Mouse (Mus musculus) hematopoietic stem cell, adult 5-6 weeks (primary cell): ENCODE results near the gene Polq. TPM values are rescaled to one million over a fixed set of nuclear protein-coding genes. Genes with fewer than 3 reads are reported as not detected.

Experiments used
- ATAC-seq, 2 experiments: fragments of 125-278 bp in 1 of 2; replicated peaks in 1 of 2; 2 replicates each; pipeline ENCODE4 v1.8.0; 2016 to 2017; ENCODE audit warnings: inconsistent platforms in 2 of 2, mild to moderate bottlenecking in 2 of 2, moderate number of reproducible peaks in 2 of 2, low read depth in 1 of 2, moderate TSS enrichment in 1 of 2; ENCODE audit not compliant: low FRiP score in 2 of 2, poor library complexity in 2 of 2, severe bottlenecking in 2 of 2, insufficient read depth in 1 of 2, low TSS enrichment in 1 of 2
- total RNA-seq: library from RNA; stranded (forward); fragments of 172-1452, 232-1000 nt; gene quantifications from 2 replicates; pipeline ENCODE4 v1.2.3, GENCODE M21; 2017

Gene Polq
- 17.5 and 19.4 TPM in 2 replicates for total RNA-seq

- peak; percentile 95 to 97 for ATAC-seq
Observed at GRCm38 (mm10) chr16:37011061-37011921, at the start of gene Polq. TSS of gene Polq (plus strand) at chr16:37011786.

DNA sequence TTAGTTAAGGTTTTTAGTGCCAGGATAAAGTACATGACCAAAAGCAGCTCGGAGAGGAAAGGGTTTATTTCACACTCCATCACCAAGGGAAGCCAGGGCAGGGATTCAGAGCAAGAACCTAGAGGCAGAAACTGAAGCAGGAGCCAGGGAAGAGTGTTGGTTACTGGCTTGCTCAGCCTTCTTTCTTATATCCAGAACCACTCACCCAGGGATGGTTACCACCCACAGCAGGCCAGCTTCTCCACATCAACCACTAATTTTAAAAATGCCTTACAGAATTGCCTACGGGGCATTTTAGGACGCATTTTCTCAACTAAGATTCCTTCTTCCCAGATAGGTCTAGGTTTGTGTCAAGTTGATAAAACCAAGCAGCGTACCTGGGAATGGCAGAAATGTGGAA lies 48.2 kb upstream of the Polq start:
- no peak for ATAC-seq

GRCm38 (mm10) chr16:36979127-36979526 lies 32.5 kb upstream of the Polq start:
- no peak for ATAC-seq

DNA sequence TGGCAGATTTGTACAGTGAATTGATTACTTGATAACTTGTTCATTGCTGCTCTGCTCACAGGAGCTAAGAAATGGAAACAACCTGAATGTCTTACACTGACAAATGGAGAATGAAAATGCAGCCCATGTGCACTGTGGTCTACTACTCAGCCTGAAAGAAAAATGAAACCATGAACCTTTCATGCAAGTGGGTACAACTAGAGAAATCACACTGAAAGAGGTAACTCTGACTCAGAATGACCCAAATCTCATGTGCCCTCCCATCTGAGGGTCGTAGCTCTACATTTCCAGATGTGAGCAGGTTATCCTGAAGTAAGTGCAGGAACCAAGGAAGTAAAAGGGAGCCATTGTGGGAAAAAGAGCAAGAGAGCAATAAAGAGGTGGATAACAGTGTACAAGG lies 27.8 kb upstream of the Polq start:
- ATAC-seq: no peak

GRCm38 (mm10) chr16:36985636-36986042 lies 25.9 kb upstream of the Polq start:
- peak; percentile 76 to 87 for ATAC-seq

DNA sequence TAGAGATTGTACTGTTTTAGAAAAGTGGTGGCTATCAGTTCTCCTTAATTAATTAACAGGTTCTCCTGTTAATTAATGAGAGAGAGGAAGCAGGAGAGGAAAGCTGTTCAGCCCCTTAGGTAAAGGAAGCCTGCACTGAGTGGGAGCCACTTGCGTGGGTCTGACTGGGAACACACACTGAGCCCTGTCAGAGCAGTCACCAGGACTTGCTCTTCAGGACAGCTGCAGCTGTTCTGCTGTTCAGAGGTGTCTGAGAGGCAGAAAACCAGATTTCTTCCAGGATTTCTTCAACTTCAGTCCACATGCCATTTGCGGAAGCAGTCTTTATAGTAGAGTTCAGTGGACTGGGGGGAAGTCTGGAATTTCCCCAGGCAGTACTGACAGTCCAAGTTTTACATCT lies 24.2 kb upstream of the Polq start:
- no peak for ATAC-seq

GRCm38 (mm10) chr16:36988066-36988465 lies 23.5 kb upstream of the Polq start:
- ATAC-seq: no peak

DNA sequence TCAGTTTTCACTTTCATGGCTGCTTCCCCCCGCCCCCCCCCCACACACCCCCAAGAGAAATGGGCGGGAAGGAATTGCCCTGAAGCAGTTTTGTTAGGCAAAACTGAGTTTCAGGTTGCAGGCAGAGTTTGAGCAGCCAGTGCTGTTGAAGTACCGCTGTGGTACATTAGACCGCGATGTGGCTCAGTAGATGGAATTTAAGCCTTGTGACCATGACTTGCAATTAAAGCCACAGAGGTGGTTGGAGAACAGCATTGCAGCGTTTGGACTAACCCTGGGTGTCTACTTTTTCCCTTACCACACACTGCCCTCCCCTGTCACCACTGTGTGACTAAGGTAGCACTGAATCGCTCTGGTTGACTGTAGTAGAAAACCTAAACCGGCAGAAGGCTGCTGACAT lies 22.1 kb upstream of the Polq start:
- peak; percentile 85 to 90 for ATAC-seq

GRCm38 (mm10) chr16:36989999-36990625 lies 21.5 kb upstream of the Polq start, which contains the start of gene Fbxo40:
TSS of gene Fbxo40 (minus strand) at chr16:36990467.
- ATAC-seq: no peak

- peak; percentile 53; a peak in 2 of 4 replicates for ATAC-seq
Observed at GRCm38 (mm10) chr16:36997650-36998049, 13.9 kb upstream of the Polq start.

- peak; percentile 69 to 81 for ATAC-seq
Observed at GRCm38 (mm10) chr16:36999366-36999972, 12.1 kb upstream of the Polq start.

DNA sequence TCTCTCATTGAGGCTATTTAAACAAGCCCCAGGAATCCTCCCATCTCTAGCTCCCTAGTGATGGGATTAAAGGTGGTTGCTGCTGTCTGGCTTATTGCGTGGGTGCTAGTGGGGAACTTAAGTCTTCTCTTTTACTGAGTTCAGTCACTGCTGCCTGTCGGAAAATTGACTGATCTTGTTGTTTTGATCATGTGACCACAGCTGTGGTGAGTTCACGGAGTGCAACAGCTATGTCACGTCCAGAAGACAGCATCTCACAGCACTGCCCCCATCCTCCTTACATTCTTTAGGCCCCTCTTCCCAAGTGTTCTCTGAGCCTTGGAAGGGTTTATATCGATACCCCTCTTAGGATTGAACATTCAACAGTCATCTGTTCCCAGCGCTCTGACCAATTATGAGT lies 2.3 kb upstream of the Polq start:
- ATAC-seq: no peak

- ATAC-seq: peak; percentile 61 to 74
Observed at GRCm38 (mm10) chr16:37010370-37010769, 1.2 kb upstream of the Polq start.

DNA sequence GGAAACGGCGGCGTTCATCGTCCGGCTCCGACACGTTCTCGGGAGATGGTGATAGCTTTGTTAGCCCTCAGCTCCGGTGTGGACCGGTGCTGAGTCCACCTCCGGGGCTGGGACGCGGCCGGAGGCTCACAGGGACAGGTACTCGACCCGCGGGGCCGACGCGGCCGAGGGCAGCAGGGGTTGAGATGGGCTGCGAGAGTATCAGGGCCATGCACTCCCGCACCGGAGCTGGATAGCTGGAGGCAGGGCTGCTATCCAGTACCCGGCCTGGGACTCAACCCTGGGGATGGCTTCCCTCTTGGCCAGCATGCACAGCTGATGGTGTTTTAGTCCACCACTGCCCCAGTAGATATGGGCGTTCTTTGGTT lies 320 bp downstream of the Polq start:
- peak; percentile 18 to 33; a peak in 2 of 4 replicates for ATAC-seq

GRCm38 (mm10) chr16:37012336-37012735 lies 750 bp downstream of the Polq start:
- ATAC-seq: no peak

DNA sequence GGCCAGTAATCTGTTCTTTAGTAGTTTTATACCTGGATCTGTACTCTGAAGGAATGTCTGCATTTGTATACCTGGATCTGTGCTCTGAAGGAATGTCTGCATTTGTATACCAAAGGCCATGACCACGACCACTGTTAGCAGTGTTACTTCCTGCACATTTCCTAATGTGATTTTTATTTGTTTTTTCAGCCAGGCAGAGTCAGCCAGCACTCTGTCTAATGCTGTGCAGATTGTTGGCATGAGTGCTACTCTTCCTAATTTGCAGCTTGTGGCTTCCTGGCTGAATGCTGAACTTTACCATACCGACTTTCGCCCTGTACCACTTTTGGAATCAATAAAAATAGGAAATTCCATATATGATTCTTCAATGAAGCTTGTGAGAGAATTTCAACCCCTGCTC lies 16.0 kb downstream of the Polq start:
- ATAC-seq: no peak

DNA sequence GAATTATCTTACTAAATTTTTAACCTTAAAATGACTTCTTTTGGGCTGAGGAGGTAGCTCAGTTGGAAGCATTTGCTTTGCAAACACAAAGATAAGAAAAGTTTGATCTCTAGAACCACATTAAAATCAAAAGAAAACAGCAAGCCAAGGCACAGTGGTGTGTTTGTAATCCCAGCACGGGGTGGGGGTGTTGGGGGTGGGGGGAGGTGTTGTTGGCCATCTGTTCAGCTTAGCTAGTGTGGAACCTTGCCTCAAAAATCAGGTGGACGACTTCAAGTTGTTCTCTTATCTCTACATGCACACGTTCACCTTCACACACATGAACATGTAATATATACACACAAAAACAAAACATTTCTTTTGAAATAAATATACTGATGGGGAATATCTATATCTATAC lies 20.4 kb downstream of the Polq start:
- no peak for ATAC-seq

GRCm38 (mm10) chr16:37034751-37035150 lies 23.2 kb downstream of the Polq start:
- no peak for ATAC-seq
